8 mouse cellular contexts compared by ENCODE assay signal in the genomic region with DNA sequence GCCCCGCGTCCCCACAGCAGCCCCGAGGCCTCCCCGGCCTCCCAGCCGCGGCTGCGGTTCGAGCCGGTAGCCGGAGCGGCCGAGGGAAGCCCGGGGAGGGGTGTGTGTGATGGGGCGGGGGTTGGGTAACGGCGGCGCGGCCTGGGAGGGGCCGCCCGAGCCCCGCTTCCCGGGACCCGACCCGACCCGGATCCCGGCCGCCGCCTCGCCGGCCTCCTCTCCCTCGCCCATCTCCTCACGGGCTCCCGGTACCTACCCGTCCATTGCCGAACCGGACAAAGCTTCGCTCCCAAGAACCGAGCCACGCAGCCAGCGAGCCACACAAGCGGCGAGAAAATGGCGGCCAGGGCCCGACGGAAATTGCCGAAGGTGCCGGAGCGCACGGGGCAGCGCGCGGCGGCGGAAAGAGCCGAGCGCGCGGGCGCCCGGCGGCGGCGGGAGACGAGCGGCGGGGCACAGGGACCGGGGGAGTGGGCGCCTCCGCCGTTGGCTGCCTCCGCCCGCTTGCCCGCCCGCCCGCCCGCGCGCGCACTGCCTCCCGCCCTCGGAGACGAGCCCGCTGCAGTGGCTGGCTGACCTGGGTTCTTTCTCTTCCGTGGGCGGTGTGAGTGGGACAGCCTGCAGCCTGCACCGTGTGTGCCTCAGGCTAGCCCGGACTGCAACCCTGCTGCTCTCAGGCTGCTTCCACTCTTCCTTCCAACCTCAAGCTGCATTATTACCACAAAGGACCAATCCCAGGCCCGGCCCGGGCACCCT. TPM values are rescaled to one million over a fixed set of nuclear protein-coding genes. Genes with fewer than 3 reads are reported as not detected.
DNase-seq lines count a peak whose midpoint lies in the region; ATAC-seq and TF ChIP-seq lines count a peak whose summit lies in the region.

No protein-coding gene starts in this region.

- no peaks in the 10 kb centered on the region for H3K27me3 ChIP-seq in MEL (ENCODE audit: control insufficient read depth in 1 of 2, insufficient read depth in 2 of 2, low read length in 2 of 2)
- no peaks in the 10 kb centered on the region for H3K27me3 ChIP-seq in cerebellum, adult 2 months (ENCODE audit: control insufficient read depth, insufficient read depth, low read length)
- no peaks in the 10 kb centered on the region for H3K27me3 ChIP-seq in forebrain, postnatal 0 days (ENCODE audit: insufficient read depth, low read length)
- no peaks in the 10 kb centered on the region for H3K27me3 ChIP-seq in lung, embryonic 14.5 days (ENCODE audit: insufficient read depth, low read length)

- WGBS in cerebellum, adult 2 months = under 1% methylated on average over 73 of the region's 89 CpGs
- 3% methylated on average over 66 of the region's 89 CpGs for WGBS in forebrain, postnatal 0 days
- WGBS in lung, embryonic 14.5 days = under 1% methylated on average over 67 of the region's 89 CpGs

- TF ChIP-seq POLR2A in MEL (IDR thresholded peaks at IDR 0.05; ENCODE audit: control insufficient read depth in 1 of 2, insufficient read depth in 1 of 2, low read depth in 1 of 2, low read length in 2 of 2, poor library complexity in 1 of 2) = peak; percentile 43 to 60; a peak in 1 of 4 replicates
- peak; percentile 59 for TF ChIP-seq POLR2A in cerebellum, adult 2 months (IDR thresholded peaks at IDR 0.05; ENCODE audit: borderline replicate concordance, insufficient read depth, low read length)

- DNase-seq in MEL (ENCODE audit: low read depth, low spot score) = peak; percentile 78
- peak; percentile 90 to 94 for DNase-seq in cerebellum, adult 2 months
- DNase-seq in forebrain, postnatal 0 days = peak; percentile 95
- DNase-seq in heart, postnatal 4 days = peak; percentile 88
- DNase-seq in layer of hippocampus, adult 8-10 months (ENCODE audit: low spot score in 2 of 2) = peak; percentile 72 to 86
- DNase-seq in lung, embryonic 14.5 days = peak; percentile 93
- peak; percentile 73 to 77 for DNase-seq in thymus, adult 18-20 months

- no peak for TF ChIP-seq RAD21 in MEL (IDR thresholded peaks at IDR 0.05; ENCODE audit: low read depth, low read length)

- peaks cover 8 to 12% of the 10 kb centered on the region in 2 experiments for H3K4me1 ChIP-seq in MEL (ENCODE audit: control insufficient read depth in 1 of 2, insufficient read depth in 2 of 2, low read length in 2 of 2)
- H3K4me1 ChIP-seq in cerebellum, adult 2 months (ENCODE audit: control insufficient read depth, insufficient read depth, low read length) = peaks cover 4% of the 10 kb centered on the region; the same call in 1 of the 2 replicates
- peaks cover 8% of the 10 kb centered on the region; the same call in 1 of the 2 replicates for H3K4me1 ChIP-seq in forebrain, postnatal 0 days (ENCODE audit: insufficient read depth)
- H3K4me1 ChIP-seq in lung, embryonic 14.5 days (ENCODE audit: insufficient read depth) = peaks cover 3% of the 10 kb centered on the region; the same call in 1 of the 2 replicates

- H3K9ac ChIP-seq in MEL (ENCODE audit: control insufficient read depth, low read depth, low read length, poor library complexity, severe bottlenecking) = peak overlapping the region; percentile 99
- peak overlapping the region; percentile 99 for H3K9ac ChIP-seq in forebrain, postnatal 0 days
- peak overlapping the region; percentile 99 for H3K9ac ChIP-seq in lung, embryonic 14.5 days

- ATAC-seq in forebrain, postnatal 0 days = peak; percentile 97
- peak; percentile 92 for ATAC-seq in lung, embryonic 14.5 days (ENCODE audit: insufficient read depth)
- peak; percentile 72 for ATAC-seq in neutrophil, adult 5-6 weeks (ENCODE audit: extremely low read depth, insufficient number of reproducible peaks, low FRiP score, poor library complexity, severe bottlenecking)

- TF ChIP-seq EP300 in MEL (IDR thresholded peaks at IDR 0.05; ENCODE audit: low read depth in 1 of 2, low read length in 2 of 2) = no peak

- H3K27ac ChIP-seq in MEL (ENCODE audit: control insufficient read depth, low read depth, low read length) = peak overlapping the region; percentile 75
- peak overlapping the region; percentile 79 for H3K27ac ChIP-seq in cerebellum, adult 2 months (ENCODE audit: insufficient read depth, low read length)
- peak overlapping the region; percentile 99 for H3K27ac ChIP-seq in forebrain, postnatal 0 days (ENCODE audit: low read depth, low read length)
- H3K27ac ChIP-seq in lung, embryonic 14.5 days (ENCODE audit: low read depth) = peak overlapping the region; percentile 98

- H3K9me3 ChIP-seq in MEL (replicated peaks; ENCODE audit: insufficient read depth, low read length) = no peaks in the 10 kb centered on the region
- H3K9me3 ChIP-seq in forebrain, postnatal 0 days (ENCODE audit: low read length) = no peaks in the 10 kb centered on the region
- no peaks in the 10 kb centered on the region for H3K9me3 ChIP-seq in lung, embryonic 14.5 days (ENCODE audit: low read depth, low read length)

- no peak for TF ChIP-seq CTCF in MEL (IDR thresholded peaks at IDR 0.05 in 2 of 3, conservative IDR thresholded peaks at IDR 0.05 in 1 of 3; ENCODE audit: control insufficient read depth in 1 of 3, insufficient read depth in 1 of 3, low read depth in 2 of 3, low read length in 3 of 3, poor library complexity in 1 of 3, severe bottlenecking in 1 of 3)
- TF ChIP-seq CTCF in cerebellum, adult 2 months (IDR thresholded peaks at IDR 0.05; ENCODE audit: borderline replicate concordance, insufficient read depth, low read depth, low read length) = no peak
- TF ChIP-seq CTCF in forebrain, postnatal 0 days (IDR thresholded peaks at IDR 0.05; ENCODE audit: low read depth) = no peak
- no peak for TF ChIP-seq CTCF in lung, embryonic 14.5 days (IDR thresholded peaks at IDR 0.05; ENCODE audit: low read depth)

- H3K79me2 ChIP-seq in MEL (ENCODE audit: control insufficient read depth, insufficient read depth, low read length, poor library complexity) = peaks cover 27% of the 10 kb centered on the region

- H3K4me3 ChIP-seq in MEL (ENCODE audit: control insufficient read depth in 1 of 2, insufficient read depth in 1 of 2, low read depth in 2 of 2, low read length in 2 of 2) = peak overlapping the region; percentile 92
- H3K4me3 ChIP-seq in cerebellum, adult 2 months (replicated peaks; ENCODE audit: insufficient read depth, low read depth, low read length) = peak overlapping the region; percentile 68
- peak overlapping the region; percentile 98 for H3K4me3 ChIP-seq in forebrain, postnatal 0 days (ENCODE audit: low read depth, low read length)
- peak overlapping the region; percentile 84 for H3K4me3 ChIP-seq in lung, embryonic 14.5 days (ENCODE audit: low read depth, low read length)

- H3K36me3 ChIP-seq in MEL (ENCODE audit: control insufficient read depth in 1 of 2, insufficient read depth in 2 of 2, low read length in 2 of 2) = peaks cover 8 to 24% of the 10 kb centered on the region in 2 experiments
- no peaks in the 10 kb centered on the region for H3K36me3 ChIP-seq in forebrain, postnatal 0 days (ENCODE audit: insufficient read depth)
- 0 out of 2 replicates have a peak, but pooled peaks cover 7% of the 10 kb centered on the region for H3K36me3 ChIP-seq in lung, embryonic 14.5 days (ENCODE audit: insufficient read depth)

- peak overlapping the region; percentile 54 for H3K4me2 ChIP-seq in forebrain, postnatal 0 days (ENCODE audit: low read depth)
- peak overlapping the region; percentile 75 for H3K4me2 ChIP-seq in lung, embryonic 14.5 days

TF ChIP-seq in MEL, 35 proteins besides CTCF, POLR2A, EP300 and RAD21:
- TF ChIP-seq MYB (IDR thresholded peaks at IDR 0.05; ENCODE audit: low read depth, low read length) (no peak), UBTF (IDR thresholded peaks at IDR 0.05; ENCODE audit: borderline replicate concordance, insufficient read depth, low read depth, low read length) (0 out of 2 replicates have a peak, but pooled peaks have one; percentile 12), HCFC1 (IDR thresholded peaks at IDR 0.05; ENCODE audit: low read depth, low read length) (0 out of 2 replicates have a peak, but pooled peaks have one; percentile 38), MAX (IDR thresholded peaks at IDR 0.05; ENCODE audit: low read length) (0 out of 2 replicates have a peak, but pooled peaks have one; percentile 7), NELFE (IDR thresholded peaks at IDR 0.05; ENCODE audit: low read depth, low read length) (peak; percentile 67), SIN3A (IDR thresholded peaks at IDR 0.05; ENCODE audit: low read length) (peak; percentile 17; the same call in 1 of the 2 replicates), ZKSCAN1 (IDR thresholded peaks at IDR 0.05; ENCODE audit: low read depth, low read length) (no peak), CHD2 (IDR thresholded peaks at IDR 0.05; ENCODE audit: low read length) (no peak)

RNA-seq across cellular contexts. Expression of a gene that starts 1.1 kb away (rescaled TPM):
- 20.6 and 21.0 TPM in 2 replicates for total RNA-seq in MEL (2012; rRNA removed)
- polyA plus RNA-seq in MEL (2012; ENCODE audit: insufficient read depth in 1 of 2, insufficient read length in 2 of 2, low read depth in 1 of 2, low replicate concordance in 2 of 2, missing spikeins in 1 of 2) = 10 to 100 TPM in 1 of 2 experiments, not detected in 1; 21.4 TPM
- 89.1 and 92.3 TPM in 2 replicates for polyA plus RNA-seq in cerebellum, adult 2 months (2012; rRNA removed)
- total RNA-seq in forebrain, postnatal 0 days (2014; rRNA removed) = 336 and 372 TPM in 2 replicates
- polyA plus RNA-seq in forebrain, postnatal 0 days (2015; fragmentation: Nextera tagmentation; extraction: Ambion mirVana) = 183 and 185 TPM in 2 replicates
- total RNA-seq in heart, postnatal 4 days (2021) = 10 to 100 TPM; 64.2 to 67.7 TPM
- 100 to 1,000 TPM; 111 to 143 (median 116) TPM for total RNA-seq in layer of hippocampus, adult 8-10 months (2022)
- polyA plus RNA-seq in lung, embryonic 14.5 days (2014; fragmentation: Nextera tagmentation; extraction: Ambion mirVana) = 80.1 and 86.5 TPM in 2 replicates
- total RNA-seq in neutrophil, adult 5-6 weeks (2017) = 76.5 and 77.3 TPM in 2 replicates

Comparison
In these comparisons a context has a peak if more than half of its experiments do, and no peak if none do; other contexts are left out.
1. Peak in every context shown above with its lines: DNase-seq, ATAC-seq, H3K4me3 ChIP-seq and H3K27ac ChIP-seq.